14 mouse cellular contexts compared by ENCODE assay signal in genomic region chr2:29588006-29588405, GRCm38 (mm10). TPM values are rescaled to one million over a fixed set of nuclear protein-coding genes. Genes with fewer than 3 reads are reported as not detected.
DNase-seq lines count a peak whose midpoint lies in the region; ATAC-seq lines count a peak whose summit lies in the region.
"Had no signal": no experiment of that assay in that cellular context is flagged by ENCODE, and none has a peak within 500 bp of the region (broad histone marks: within the 10 kb centered on the region; RNA-seq: fewer than 3 reads in every experiment).

No protein-coding gene starts in this region.

- H3K9me3 ChIP-seq in heart, embryonic 12.5 days (replicated peaks) = no peaks in the 10 kb centered on the region
- H3K9me3 ChIP-seq in neural tube, embryonic 11.5 days (ENCODE audit: control insufficient read depth, low read length) = no peaks in the 10 kb centered on the region
- H3K9me3 ChIP-seq in neural tube, embryonic 15.5 days (replicated peaks) = no peaks in the 10 kb centered on the region
- no peaks in the 10 kb centered on the region for H3K9me3 ChIP-seq in hindbrain, embryonic 11.5 days (ENCODE audit: control insufficient read depth, low read length)
- H3K9me3 ChIP-seq: forebrain, embryonic 10.5 days; liver, embryonic 13.5 days; midbrain, embryonic 13.5 days had no signal

- ATAC-seq in heart, embryonic 12.5 days (ENCODE audit: insufficient number of reproducible peaks, low FRiP score) = no peak
- ATAC-seq in neural tube, embryonic 11.5 days (ENCODE audit: insufficient read depth, low FRiP score, low TSS enrichment) = no peak
- no peak for ATAC-seq in neural tube, embryonic 15.5 days (ENCODE audit: low FRiP score)
- ATAC-seq in hindbrain, embryonic 11.5 days (ENCODE audit: low FRiP score) = no peak
- ATAC-seq: hindbrain, postnatal 0 days; midbrain, embryonic 13.5 days had no signal

- peak; percentile 43 to 52 for DNase-seq in cerebellum, adult 18-20 months
- DNase-seq in cerebellum, postnatal 4 days (ENCODE audit: low spot score in 2 of 2) = no peak
- DNase-seq in heart, adult 8-10 months (ENCODE audit: low spot score) = peak; percentile 36
- peak; percentile 8 for DNase-seq in neural tube, embryonic 11.5 days (ENCODE audit: low spot score)
- no peak for DNase-seq in hindbrain, embryonic 11.5 days (ENCODE audit: low spot score)
- DNase-seq: gastrocnemius, postnatal 36 days; liver, embryonic 13.5 days; thymus, postnatal 36 days had no signal

- peaks cover 8% of the 10 kb centered on the region; the same call in 1 of the 2 replicates for H3K27me3 ChIP-seq in heart, embryonic 12.5 days (replicated peaks)
- no peaks in the 10 kb centered on the region for H3K27me3 ChIP-seq in neural tube, embryonic 11.5 days (ENCODE audit: control insufficient read depth, insufficient read depth, low read length)
- H3K27me3 ChIP-seq in neural tube, embryonic 15.5 days (replicated peaks) = no peaks in the 10 kb centered on the region
- H3K27me3 ChIP-seq in hindbrain, embryonic 11.5 days (ENCODE audit: control insufficient read depth, insufficient read depth, low read length) = no peaks in the 10 kb centered on the region
- H3K27me3 ChIP-seq: midbrain, embryonic 13.5 days had no signal

- no peaks in the 10 kb centered on the region for H3K36me3 ChIP-seq in heart, embryonic 12.5 days
- H3K36me3 ChIP-seq in neural tube, embryonic 11.5 days (ENCODE audit: control insufficient read depth, insufficient read depth, low read length) = no peaks in the 10 kb centered on the region
- no peaks in the 10 kb centered on the region for H3K36me3 ChIP-seq in neural tube, embryonic 15.5 days
- H3K36me3 ChIP-seq in hindbrain, embryonic 11.5 days (ENCODE audit: control insufficient read depth, insufficient read depth, low read length) = no peaks in the 10 kb centered on the region
- H3K36me3 ChIP-seq: forebrain, embryonic 10.5 days; liver, embryonic 13.5 days; midbrain, embryonic 13.5 days had no signal

- no peak overlapping the region for H3K27ac ChIP-seq in heart, embryonic 12.5 days (ENCODE audit: poor library complexity, severe bottlenecking)
- H3K27ac ChIP-seq in neural tube, embryonic 11.5 days (ENCODE audit: low read depth, low read length) = no peak overlapping the region
- H3K27ac ChIP-seq in neural tube, embryonic 15.5 days (replicated peaks) = no peak overlapping the region
- no peak overlapping the region for H3K27ac ChIP-seq in hindbrain, embryonic 11.5 days (ENCODE audit: low read depth, low read length)
- H3K27ac ChIP-seq: forebrain, embryonic 10.5 days; hindbrain, postnatal 0 days; left cerebral cortex, adult 2 months; liver, embryonic 13.5 days; midbrain, embryonic 13.5 days had no signal

- no peak overlapping the region for H3K9ac ChIP-seq in heart, embryonic 12.5 days
- no peak overlapping the region for H3K9ac ChIP-seq in neural tube, embryonic 11.5 days (ENCODE audit: low read length)
- no peak overlapping the region for H3K9ac ChIP-seq in neural tube, embryonic 15.5 days (replicated peaks)
- no peak overlapping the region for H3K9ac ChIP-seq in hindbrain, embryonic 11.5 days (ENCODE audit: low read depth, low read length)
- H3K9ac ChIP-seq: liver, embryonic 13.5 days; midbrain, embryonic 13.5 days had no signal

- H3K4me2 ChIP-seq in heart, embryonic 12.5 days = no peak overlapping the region
- H3K4me2 ChIP-seq in neural tube, embryonic 11.5 days (ENCODE audit: low read depth) = no peak overlapping the region
- no peak overlapping the region for H3K4me2 ChIP-seq in neural tube, embryonic 15.5 days
- no peak overlapping the region for H3K4me2 ChIP-seq in hindbrain, embryonic 11.5 days (replicated peaks; ENCODE audit: low read depth, low read length)
- H3K4me2 ChIP-seq: liver, embryonic 13.5 days; midbrain, embryonic 13.5 days had no signal

- WGBS in heart, embryonic 12.5 days = 53% methylated on average over 4 of the region's 4 CpGs
- 68% methylated on average over 4 of the region's 4 CpGs for WGBS in neural tube, embryonic 11.5 days
- 67% methylated on average over 4 of the region's 4 CpGs for WGBS in neural tube, embryonic 15.5 days
- 67% methylated on average over 4 of the region's 4 CpGs for WGBS in hindbrain, embryonic 11.5 days

- H3K4me1 ChIP-seq in heart, embryonic 12.5 days (replicated peaks) = no peaks in the 10 kb centered on the region
- H3K4me1 ChIP-seq in neural tube, embryonic 11.5 days (ENCODE audit: control insufficient read depth, insufficient read depth, low read length) = peaks cover 5% of the 10 kb centered on the region; the same call in 1 of the 2 replicates
- H3K4me1 ChIP-seq in neural tube, embryonic 15.5 days = peaks cover 9% of the 10 kb centered on the region
- 0 out of 2 replicates have a peak, but pooled peaks cover 3% of the 10 kb centered on the region for H3K4me1 ChIP-seq in hindbrain, embryonic 11.5 days (replicated peaks; ENCODE audit: control insufficient read depth, insufficient read depth, low read length)

- H3K4me3 ChIP-seq in heart, embryonic 12.5 days = no peak overlapping the region
- H3K4me3 ChIP-seq in neural tube, embryonic 11.5 days (ENCODE audit: low read depth, low read length) = no peak overlapping the region
- H3K4me3 ChIP-seq in neural tube, embryonic 15.5 days (replicated peaks) = no peak overlapping the region
- no peak overlapping the region for H3K4me3 ChIP-seq in hindbrain, embryonic 11.5 days (ENCODE audit: low read depth, low read length)
- H3K4me3 ChIP-seq: forebrain, embryonic 10.5 days; left cerebral cortex, adult 2 months; liver, embryonic 13.5 days; midbrain, embryonic 13.5 days had no signal

RNA-seq across cellular contexts. Expression of gene Rapgef1, which starts 31.5 kb away (rescaled TPM):
- 100 to 1,000 TPM in 3 of 4 experiments, 10 to 100 TPM in 1; 98.1 to 113 (median 107) TPM for total RNA-seq in heart, adult 8-10 months (2022)
- polyA plus RNA-seq in heart, embryonic 12.5 days (2016; fragmentation: Nextera tagmentation; extraction: Ambion mirVana) = 13.2 and 14.5 TPM in 2 replicates
- 21.3 and 23.5 TPM in 2 replicates for polyA plus RNA-seq in neural tube, embryonic 11.5 days (2014; fragmentation: Nextera tagmentation; extraction: Ambion mirVana)
- polyA plus RNA-seq in neural tube, embryonic 15.5 days (2015; fragmentation: Nextera tagmentation; extraction: Ambion mirVana) = 16.3 and 16.9 TPM in 2 replicates
- polyA plus RNA-seq in hindbrain, embryonic 11.5 days (2014; fragmentation: Nextera tagmentation; extraction: Ambion mirVana) = 13.3 and 14.3 TPM in 2 replicates

Comparison
In these comparisons a context has a peak if more than half of its experiments do, and no peak if none do; other contexts are left out.
1. DNase-seq: peak in cerebellum, adult 18-20 months (2 of 2), heart, adult 8-10 months (single experiment) and neural tube, embryonic 11.5 days (single experiment); none in cerebellum, postnatal 4 days (0 of 2) and hindbrain, embryonic 11.5 days (single experiment).